Mouse (Mus musculus): ENCODE data around the gene Sp4. TPM values are rescaled to one million over a fixed set of nuclear protein-coding genes. Genes with fewer than 3 reads are reported as not detected.

Gene Sp4
- 24.6 and 24.9 TPM in 2 replicates for polyA plus RNA-seq (2015; fragmentation: Nextera tagmentation; extraction: Ambion mirVana)

- peak within 1 kb of the TSS; percentile 74 for H3K9ac ChIP-seq (replicated peaks)
- H3K27ac ChIP-seq (replicated peaks) = peak within 1 kb of the TSS; percentile 99
- H3K4me3 ChIP-seq = peak within 1 kb of the TSS; percentile 73
- no peaks in the 10 kb centered on the region for H3K27me3 ChIP-seq
- peaks cover 41% of the 10 kb centered on the region for H3K4me1 ChIP-seq
- peak within 1 kb of the TSS; percentile 62 for H3K4me2 ChIP-seq (replicated peaks)
- no peaks in the 10 kb centered on the region for H3K9me3 ChIP-seq
- peak; percentile 91 for ATAC-seq (replicated peaks)
- WGBS = under 1% methylated on average over 51 of the region's 78 CpGs
- H3K36me3 ChIP-seq = no peaks in the 10 kb centered on the region
These were observed at the start of gene Sp4 for GRCm38 (mm10) chr12:118301072-118301865. Gene Sp4, minus strand, starts transcription at chr12:118301440.

GRCm38 (mm10) chr12:118339107-118339506 lies 37.9 kb upstream of the Sp4 start:
- Histone ChIP-seq H3K36me3 (no peaks in the 10 kb centered on the region), H3K9ac (replicated peaks) (no peak overlapping the region), H3K4me3 (no peak overlapping the region), H3K27ac (replicated peaks) (no peak overlapping the region), H3K4me2 (replicated peaks) (no peak overlapping the region), H3K27me3 (no peaks in the 10 kb centered on the region), H3K9me3 (no peaks in the 10 kb centered on the region), H3K4me1 (no peaks in the 10 kb centered on the region)
- 79% methylated on average over 2 of the region's 2 CpGs for WGBS
- ATAC-seq (replicated peaks) = no peak

- Histone ChIP-seq H3K4me2 (replicated peaks) (no peak overlapping the region), H3K4me3 (no peak overlapping the region), H3K27ac (replicated peaks) (no peak overlapping the region), H3K4me1 (no peaks in the 10 kb centered on the region), H3K27me3 (no peaks in the 10 kb centered on the region), H3K9me3 (no peaks in the 10 kb centered on the region), H3K36me3 (no peaks in the 10 kb centered on the region), H3K9ac (replicated peaks) (no peak overlapping the region)
- 89% methylated on average over 2 of the region's 2 CpGs for WGBS
- no peak for ATAC-seq (replicated peaks)
These were observed 37.0 kb upstream of the Sp4 start for GRCm38 (mm10) chr12:118338243-118338642.

GRCm38 (mm10) chr12:118337291-118337690 lies 36.1 kb upstream of the Sp4 start:
- H3K27me3 ChIP-seq = no peaks in the 10 kb centered on the region
- H3K9me3 ChIP-seq = no peaks in the 10 kb centered on the region
- ATAC-seq (replicated peaks) = no peak
- H3K4me2 ChIP-seq (replicated peaks) = no peak overlapping the region
- no peak overlapping the region for H3K27ac ChIP-seq (replicated peaks)
- H3K4me1 ChIP-seq = no peaks in the 10 kb centered on the region
- H3K36me3 ChIP-seq = no peaks in the 10 kb centered on the region
- H3K4me3 ChIP-seq = no peak overlapping the region
- WGBS = 85% methylated on average over 3 of the region's 3 CpGs
- H3K9ac ChIP-seq (replicated peaks) = no peak overlapping the region

- Histone ChIP-seq H3K9me3 (no peaks in the 10 kb centered on the region), H3K4me3 (no peak overlapping the region), H3K27me3 (no peaks in the 10 kb centered on the region), H3K4me1 (no peaks in the 10 kb centered on the region), H3K36me3 (no peaks in the 10 kb centered on the region), H3K27ac (replicated peaks) (no peak overlapping the region), H3K4me2 (replicated peaks) (no peak overlapping the region), H3K9ac (replicated peaks) (no peak overlapping the region)
- no peak for ATAC-seq (replicated peaks)
- WGBS = 91% methylated on average over 6 of the region's 6 CpGs
These were observed 27.6 kb upstream of the Sp4 start for GRCm38 (mm10) chr12:118328739-118329249.

GRCm38 (mm10) chr12:118327566-118327965 lies 26.3 kb upstream of the Sp4 start:
- no peak overlapping the region for H3K4me2 ChIP-seq (replicated peaks)
- no peaks in the 10 kb centered on the region for H3K27me3 ChIP-seq
- no peaks in the 10 kb centered on the region for H3K9me3 ChIP-seq
- H3K27ac ChIP-seq (replicated peaks) = no peak overlapping the region
- H3K9ac ChIP-seq (replicated peaks) = no peak overlapping the region
- no peak overlapping the region for H3K4me3 ChIP-seq
- WGBS = 89% methylated on average over 2 of the region's 2 CpGs
- H3K4me1 ChIP-seq = no peaks in the 10 kb centered on the region
- no peaks in the 10 kb centered on the region for H3K36me3 ChIP-seq
- ATAC-seq (replicated peaks) = no peak

- WGBS = 94% methylated on average over 2 of the region's 2 CpGs
- Histone ChIP-seq H3K27ac (replicated peaks) (no peak overlapping the region), H3K4me1 (no peaks in the 10 kb centered on the region), H3K9ac (replicated peaks) (no peak overlapping the region), H3K36me3 (no peaks in the 10 kb centered on the region), H3K4me2 (replicated peaks) (no peak overlapping the region), H3K27me3 (no peaks in the 10 kb centered on the region), H3K4me3 (no peak overlapping the region), H3K9me3 (no peaks in the 10 kb centered on the region)
- ATAC-seq (replicated peaks) = no peak
These were observed 24.9 kb upstream of the Sp4 start for GRCm38 (mm10) chr12:118326161-118326560.

- no peak for ATAC-seq (replicated peaks)
- H3K4me1 ChIP-seq = no peaks in the 10 kb centered on the region
These were observed 18.8 kb upstream of the Sp4 start for GRCm38 (mm10) chr12:118320076-118320475.

GRCm38 (mm10) chr12:118314477-118314845 lies 13.2 kb upstream of the Sp4 start:
- no peak for ATAC-seq (replicated peaks)
- H3K9me3 ChIP-seq = no peaks in the 10 kb centered on the region
- no peak overlapping the region for H3K9ac ChIP-seq (replicated peaks)
- no peaks in the 10 kb centered on the region for H3K27me3 ChIP-seq
- no peak overlapping the region for H3K4me3 ChIP-seq
- no peak overlapping the region for H3K4me2 ChIP-seq (replicated peaks)
- 85% methylated on average over 2 of the region's 2 CpGs for WGBS
- no peaks in the 10 kb centered on the region for H3K36me3 ChIP-seq
- H3K27ac ChIP-seq (replicated peaks) = no peak overlapping the region
- no peaks in the 10 kb centered on the region for H3K4me1 ChIP-seq

More at GRCm38 (mm10) chr12:118320076-118320475, 18.8 kb upstream of the Sp4 start:
- no peaks in the 10 kb centered on the region for H3K27me3 ChIP-seq
- no peak overlapping the region for H3K4me3 ChIP-seq
- no peak overlapping the region for H3K27ac ChIP-seq (replicated peaks)
- H3K4me2 ChIP-seq (replicated peaks) = no peak overlapping the region
- H3K36me3 ChIP-seq = no peaks in the 10 kb centered on the region
- H3K9ac ChIP-seq (replicated peaks) = no peak overlapping the region
- no peaks in the 10 kb centered on the region for H3K9me3 ChIP-seq

GRCm38 (mm10) chr12:118313805-118314476 lies 12.7 kb upstream of the Sp4 start:
- Histone ChIP-seq H3K4me3 (no peak overlapping the region), H3K9ac (replicated peaks) (no peak overlapping the region), H3K36me3 (no peaks in the 10 kb centered on the region), H3K9me3 (no peaks in the 10 kb centered on the region), H3K27ac (replicated peaks) (no peak overlapping the region), H3K4me1 (no peaks in the 10 kb centered on the region), H3K27me3 (no peaks in the 10 kb centered on the region), H3K4me2 (replicated peaks) (no peak overlapping the region)
- no peak for ATAC-seq (replicated peaks)
- WGBS = 75% methylated on average over 3 of the region's 3 CpGs

- Histone ChIP-seq H3K4me2 (replicated peaks) (no peak overlapping the region), H3K4me3 (no peak overlapping the region), H3K4me1 (peaks cover 26% of the 10 kb centered on the region), H3K36me3 (no peaks in the 10 kb centered on the region), H3K27me3 (no peaks in the 10 kb centered on the region), H3K27ac (replicated peaks) (no peak overlapping the region), H3K9ac (replicated peaks) (no peak overlapping the region), H3K9me3 (no peaks in the 10 kb centered on the region)
- 89% methylated on average over 3 of the region's 3 CpGs for WGBS
- ATAC-seq (replicated peaks) = no peak
These were observed 2.3 kb upstream of the Sp4 start for GRCm38 (mm10) chr12:118303586-118303985.

- peak overlapping the region; percentile 73; the same call in 1 of the 2 replicates for H3K4me3 ChIP-seq
- no peak for ATAC-seq (replicated peaks)
- no peak overlapping the region for H3K9ac ChIP-seq (replicated peaks)
- H3K9me3 ChIP-seq = no peaks in the 10 kb centered on the region
- H3K4me1 ChIP-seq = peaks cover 29% of the 10 kb centered on the region
- peak overlapping the region; percentile 62 for H3K4me2 ChIP-seq (replicated peaks)
- no peak overlapping the region for H3K27ac ChIP-seq (replicated peaks)
- WGBS = 92% methylated on average over 5 of the region's 5 CpGs
- H3K36me3 ChIP-seq = no peaks in the 10 kb centered on the region
- H3K27me3 ChIP-seq = no peaks in the 10 kb centered on the region
These were observed 1.8 kb upstream of the Sp4 start for GRCm38 (mm10) chr12:118303066-118303465.

Measured in forebrain, embryonic 15.5 days (tissue).